10 mouse cellular contexts compared by ENCODE assay signal in genomic region chr4:108217332-108218179, GRCm38 (mm10). TPM values are rescaled to one million over a fixed set of nuclear protein-coding genes. Genes with fewer than 3 reads are reported as not detected.
DNase-seq lines count a peak whose midpoint lies in the region; ATAC-seq lines count a peak whose summit lies in the region.
"Had no signal": no experiment of that assay in that cellular context is flagged by ENCODE, and none has a peak within 500 bp of the region (broad histone marks: within the 10 kb centered on the region; RNA-seq: fewer than 3 reads in every experiment).

Gene Zyg11a (minus strand): TSS chr4:108218048.

- H3K9ac ChIP-seq in forebrain, embryonic 15.5 days (replicated peaks): no peak within 1 kb of the TSS
- peak within 1 kb of the TSS; percentile 45 for H3K9ac ChIP-seq in kidney, embryonic 14.5 days (ENCODE audit: low read depth, low read length)

- peak within 1 kb of the TSS; percentile 41 for H3K4me3 ChIP-seq in forebrain, embryonic 15.5 days
- peak within 1 kb of the TSS; percentile 48 for H3K4me3 ChIP-seq in kidney, embryonic 14.5 days (ENCODE audit: low read length)

- 2% methylated on average over 103 of the region's 107 CpGs for WGBS in forebrain, embryonic 15.5 days
- 1% methylated on average over 71 of the region's 107 CpGs for WGBS in kidney, embryonic 14.5 days

- peaks cover 7% of the 10 kb centered on the region for H3K4me1 ChIP-seq in forebrain, embryonic 15.5 days
- H3K4me1 ChIP-seq in kidney, embryonic 14.5 days (ENCODE audit: control insufficient read depth, insufficient read depth, low read length): no peaks in the 10 kb centered on the region

- peak; percentile 11 for DNase-seq in gastrocnemius, postnatal 10 days
- DNase-seq in gastrocnemius, adult 18-20 months (ENCODE audit: low spot score): no peak
- peak; percentile 31 for DNase-seq in Muller cell, postnatal 12 days (ENCODE audit: inconsistent ontology term)
- DNase-seq in frontal cortex, postnatal 25 days (ENCODE audit: low spot score in 2 of 2): no peak

- no peaks in the 10 kb centered on the region for H3K9me3 ChIP-seq in forebrain, embryonic 15.5 days
- no peaks in the 10 kb centered on the region for H3K9me3 ChIP-seq in kidney, embryonic 14.5 days (ENCODE audit: control insufficient read depth, low read length)

- ATAC-seq in forebrain, embryonic 15.5 days (replicated peaks): 0 out of 2 replicates have a peak, but pooled peaks have one; percentile 26
- ATAC-seq in kidney, embryonic 14.5 days (ENCODE audit: low FRiP score, low TSS enrichment): peak; percentile 84
- 0 out of 2 replicates have a peak, but pooled peaks have one; percentile 29 for ATAC-seq in megakaryocyte progenitor cell, adult 5-6 weeks (replicated peaks; ENCODE audit: poor library complexity)
- no peak for ATAC-seq in inflammation-experienced regulatory T-cells, adult 6 months

- no peaks in the 10 kb centered on the region for H3K36me3 ChIP-seq in forebrain, embryonic 15.5 days
- no peaks in the 10 kb centered on the region for H3K36me3 ChIP-seq in kidney, embryonic 14.5 days (ENCODE audit: control insufficient read depth, insufficient read depth, low read length)

- H3K4me2 ChIP-seq in forebrain, embryonic 15.5 days (replicated peaks): peak within 1 kb of the TSS; percentile 47
- peak within 1 kb of the TSS; percentile 61 for H3K4me2 ChIP-seq in kidney, embryonic 14.5 days (replicated peaks; ENCODE audit: low read depth, low read length)

- peaks cover 32% of the 10 kb centered on the region for H3K27me3 ChIP-seq in forebrain, embryonic 15.5 days
- H3K27me3 ChIP-seq in kidney, embryonic 14.5 days (ENCODE audit: control insufficient read depth, insufficient read depth, low read length): peaks cover 15% of the 10 kb centered on the region; the same call in 1 of the 2 replicates
- H3K27me3 ChIP-seq: CH12.LX had no signal

- no peak within 1 kb of the TSS for H3K27ac ChIP-seq in forebrain, embryonic 15.5 days (replicated peaks)
- no peak within 1 kb of the TSS for H3K27ac ChIP-seq in kidney, embryonic 14.5 days (ENCODE audit: low read depth, low read length)

RNA-seq across cellular contexts. Expression of gene Zyg11a, which starts in this region (rescaled TPM):
- under 1 TPM; 0.20 to 0.40 TPM for total RNA-seq in gastrocnemius, postnatal 10 days (2021)
- 1 to 10 TPM in 1 of 2 experiments, under 1 TPM in 1; 0.87 to 1.2 TPM for total RNA-seq in gastrocnemius, adult 18-20 months (2021)
- polyA plus RNA-seq in forebrain, embryonic 15.5 days (2015; fragmentation: Nextera tagmentation; extraction: Ambion mirVana): not detected in 2 replicates
- 0.37 and 0.61 TPM in 2 replicates for polyA plus RNA-seq in kidney, embryonic 14.5 days (2014; fragmentation: Nextera tagmentation; extraction: Ambion mirVana)
- not detected in 2 replicates for total RNA-seq in megakaryocyte progenitor cell, adult 5-6 weeks (2015)
- total RNA-seq in megakaryocyte progenitor cell, adult 5-6 weeks (2017): not detected in 2 replicates
- polyA plus RNA-seq in inflammation-experienced regulatory T-cells, adult 6 months (2017; shearing (Covaris generic)): not detected
- total RNA-seq: CH12.LX; hematopoietic stem cell, adult 5-6 weeks had no signal

Comparison
In these comparisons a context has a peak if more than half of its experiments do, and no peak if none do; other contexts are left out.
1. Peak in DNase-seq in gastrocnemius, postnatal 10 days; RNA of the gene not detected or under 1 TPM.
2. Peak in ATAC-seq, H3K4me3 ChIP-seq and H3K4me2 ChIP-seq in forebrain, embryonic 15.5 days; RNA of the gene not detected or under 1 TPM.
3. Peak in ATAC-seq, H3K4me3 ChIP-seq, H3K9ac ChIP-seq and H3K4me2 ChIP-seq in kidney, embryonic 14.5 days; RNA of the gene not detected or under 1 TPM.
4. Peak in ATAC-seq in megakaryocyte progenitor cell, adult 5-6 weeks; RNA of the gene not detected or under 1 TPM.